Mouse (Mus musculus) testis, adult 2 months (tissue): ENCODE results near the gene Atp1a3.

Source experiments
- CTCF ChIP-seq: fragments of 200-500 bp; IDR thresholded peaks from 2 replicates; pipeline ENCODE4 v1.5.1; 2012; ENCODE audit warnings: low read depth, mild to moderate bottlenecking, inconsistent platforms, low read length, moderate library complexity; ENCODE audit not compliant: control insufficient read depth, insufficient read depth, insufficient replicate concordance
- POLR2A ChIP-seq: fragments of 200-500 bp; IDR thresholded peaks from 2 replicates; pipeline ENCODE4 v1.6.1; 2012; ENCODE audit warnings: low read depth, mild to moderate bottlenecking, inconsistent platforms, low read length, moderate library complexity; ENCODE audit not compliant: control insufficient read depth

DNA sequence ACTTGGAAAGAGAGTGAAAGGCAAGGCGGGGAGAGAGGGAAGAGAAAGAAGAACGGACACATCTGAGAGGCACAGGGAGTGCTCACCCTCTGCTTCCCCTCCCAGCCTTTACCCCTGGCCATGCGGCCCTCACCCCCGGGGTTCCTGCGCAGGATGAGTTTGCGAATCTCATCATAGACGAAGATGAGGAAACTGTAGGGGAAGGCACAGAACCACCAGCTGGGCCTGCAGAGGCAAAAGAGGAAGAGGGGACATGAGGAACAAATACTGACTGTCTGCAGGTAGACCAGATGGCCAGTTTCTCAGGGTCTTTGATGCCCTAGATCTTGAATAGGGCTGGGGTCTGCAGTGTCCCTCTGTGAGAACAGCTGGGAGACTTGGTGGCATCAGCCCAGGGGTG, 27.0 kb downstream of the Atp1a3 start:
- TF ChIP-seq CTCF (no peak), POLR2A (no peak)
